Mouse (Mus musculus) heart, adult 2 months (tissue): ENCODE results near the gene Daw1. TPM values are rescaled to one million over a fixed set of nuclear protein-coding genes. Genes with fewer than 3 reads are reported as not detected.

Source experiments
- DNase-seq, 2 experiments: peaks; one replicate each; pipeline ENCODE4 v3.0.0; 2021
- H3K27ac ChIP-seq: fragments of 200-600 bp; 2 replicates; pipeline ENCODE4 v1.8.1; 2022
- H3K27me3 ChIP-seq: fragments of 200-500 bp; 2 replicates; pipeline ENCODE4 v1.6.1; 2012; ENCODE audit warnings: mild to moderate bottlenecking, low read length, inconsistent platforms, mixed read lengths; ENCODE audit not compliant: control insufficient read depth, insufficient read depth
- H3K36me3 ChIP-seq: fragments of 200-500 bp; 2 replicates; pipeline ENCODE4 v1.6.1; 2012; ENCODE audit warnings: low read length, inconsistent platforms; ENCODE audit not compliant: control insufficient read depth, insufficient read depth
- H3K4me1 ChIP-seq: fragments of 200-500 bp; 2 replicates; pipeline ENCODE4 v1.6.1; 2011; ENCODE audit warnings: low read length; ENCODE audit not compliant: control insufficient read depth, insufficient read depth
- H3K4me3 ChIP-seq: fragments of 200-600 bp; 2 replicates; pipeline ENCODE4 v1.8.1; 2022
- H3K79me2 ChIP-seq: fragments of 200-500 bp; replicated peaks from 2 replicates; pipeline ENCODE4 v1.6.1; 2012; ENCODE audit warnings: mild to moderate bottlenecking, inconsistent platforms, low read length, moderate library complexity, mixed read lengths; ENCODE audit not compliant: control insufficient read depth, insufficient read depth
- H3K9ac ChIP-seq: fragments of 200-500 bp; 2 replicates; pipeline ENCODE4 v1.6.1; 2012; ENCODE audit warnings: low read depth, mild to moderate bottlenecking, control low read depth, inconsistent platforms, low read length, mixed read lengths
- CTCF ChIP-seq: fragments of 200-600 bp; IDR thresholded peaks from 2 replicates; pipeline ENCODE4 v1.8.1; 2022; ENCODE audit warnings: antibody characterized with exemption, mild to moderate bottlenecking, moderate library complexity
- EP300 ChIP-seq: fragments of 200-500 bp; IDR thresholded peaks from 2 replicates; pipeline ENCODE4 v1.6.1; 2011; ENCODE audit warnings: low read depth, low read length, control low read depth; ENCODE audit not compliant: insufficient read depth
- POLR2A ChIP-seq: fragments of 200-500 bp; IDR thresholded peaks from 2 replicates; pipeline ENCODE4 v1.6.1; 2011; ENCODE audit warnings: mild to moderate bottlenecking, low read depth, low read length, control low read depth; ENCODE audit not compliant: insufficient read depth
- whole genome bisulfite sequencing: fragments of 180-500 bp; shearing (Covaris S2); methylation state at CpG from one replicate; pipeline ENCODE4 v1.1.7; 2018; 5-methylcytosine and 5-hydroxymethylcytosine counted together
- intact Hi-C: fragments of 180-260 bp; cut with DNase I; formaldehyde crosslinking; loops from one replicate; pipeline ENCODE4 v1.15.1; 2025
- long read RNA-seq: library from polyadenylated mRNA; stranded (forward); transcript quantifications from one replicate; pipeline ENCODE4 v2.0.0, GENCODE M21; 2021
- polyA plus RNA-seq: library from polyadenylated mRNA; depleted of rRNA; stranded (reverse); fragments of >200 nt; gene quantifications from 2 replicates; pipeline ENCODE4 v1.2.3, GENCODE M21; 2012; rRNA removed
- total RNA-seq, 2 experiments: library from RNA; stranded (reverse); gene quantifications; 2 replicates each; pipeline ENCODE4 v1.2.3; 2021

Gene Daw1
- total RNA-seq (not detected), polyA plus RNA-seq (0.08 TPM in 1 of 2 replicates, not detected in the other)
- long read RNA-seq: 0 reads

GRCm38 (mm10) chr1:83159603-83160002 is at the start of gene Daw1:
Gene Daw1, plus strand, starts transcription at chr1:83159752.
- H3K36me3 ChIP-seq: no peaks in the 10 kb centered on the region

GRCm38 (mm10) chr1:83110992-83111391 is 48.6 kb upstream of the Daw1 start:
- Histone ChIP-seq H3K36me3 (no peaks in the 10 kb centered on the region), H3K9ac (no peak overlapping the region), H3K4me3 (no peak overlapping the region), H3K4me1 (no peaks in the 10 kb centered on the region), H3K79me2 (no peaks in the 10 kb centered on the region), H3K27ac (no peak overlapping the region), H3K27me3 (no peaks in the 10 kb centered on the region)
- DNase-seq: no peak
- intact Hi-C loops: no loop called here
- TF ChIP-seq EP300: no peak
- TF ChIP-seq POLR2A: no peak
- TF ChIP-seq CTCF: no peak

More at GRCm38 (mm10) chr1:83159603-83160002, at the start of gene Daw1:
- TF ChIP-seq CTCF (no peak), EP300 (no peak), POLR2A (no peak)
- peak; percentile 29 to 51 for DNase-seq
- H3K9ac ChIP-seq: peak within 1 kb of the TSS; percentile 24
- H3K4me1 ChIP-seq: no peaks in the 10 kb centered on the region
- H3K4me3 ChIP-seq: peak within 1 kb of the TSS; percentile 45
- H3K27ac ChIP-seq: no peak within 1 kb of the TSS
- no peaks in the 10 kb centered on the region for H3K27me3 ChIP-seq
- intact Hi-C loops: no loop called here
- H3K79me2 ChIP-seq: no peaks in the 10 kb centered on the region
- 2% methylated on average over 16 of the region's 16 CpGs for WGBS

GRCm38 (mm10) chr1:83111726-83112125 is 47.8 kb upstream of the Daw1 start:
- no peak for TF ChIP-seq CTCF
- Histone ChIP-seq H3K27ac (no peak overlapping the region), H3K79me2 (no peaks in the 10 kb centered on the region), H3K27me3 (no peaks in the 10 kb centered on the region), H3K4me1 (no peaks in the 10 kb centered on the region), H3K36me3 (no peaks in the 10 kb centered on the region), H3K9ac (no peak overlapping the region), H3K4me3 (no peak overlapping the region)
- WGBS: 53% methylated on average over 5 of the region's 5 CpGs
- no peak for DNase-seq
- intact Hi-C loops: no loop called here

- Histone ChIP-seq H3K27me3 (no peaks in the 10 kb centered on the region), H3K79me2 (no peaks in the 10 kb centered on the region), H3K9ac (no peak within 1 kb of the TSS), H3K27ac (no peak within 1 kb of the TSS), H3K4me1 (peaks cover 1% of the 10 kb centered on the region; the same call in 1 of the 2 replicates), H3K4me3 (no peak within 1 kb of the TSS), H3K36me3 (no peaks in the 10 kb centered on the region)
- 36% methylated on average over 8 of the region's 8 CpGs for WGBS
- DNase-seq: no peak
- TF ChIP-seq POLR2A (no peak), CTCF (no peak), EP300 (no peak)
- intact Hi-C loops: no loop called here
Measured at GRCm38 (mm10) chr1:83116447-83117137, 43.0 kb upstream of the Daw1 start, which contains the start of gene Ccl20. Gene Ccl20, plus strand, starts transcription at chr1:83116766.

- no peak for DNase-seq
- 91% methylated on average over 3 of the region's 3 CpGs for WGBS
- Histone ChIP-seq H3K4me3 (no peak overlapping the region), H3K4me1 (peaks cover 1% of the 10 kb centered on the region; the same call in 1 of the 2 replicates), H3K27me3 (no peaks in the 10 kb centered on the region), H3K36me3 (no peaks in the 10 kb centered on the region), H3K27ac (no peak overlapping the region), H3K9ac (no peak overlapping the region), H3K79me2 (no peaks in the 10 kb centered on the region)
- no peak for TF ChIP-seq CTCF
- TF ChIP-seq EP300: no peak
- TF ChIP-seq POLR2A: no peak
- intact Hi-C loops: no loop called here
Measured at GRCm38 (mm10) chr1:83117217-83117616, 42.3 kb upstream of the Daw1 start.

- Histone ChIP-seq H3K79me2 (no peaks in the 10 kb centered on the region), H3K4me1 (peaks cover 1% of the 10 kb centered on the region; the same call in 1 of the 2 replicates), H3K27ac (no peak overlapping the region), H3K4me3 (no peak overlapping the region), H3K27me3 (no peaks in the 10 kb centered on the region), H3K9ac (no peak overlapping the region), H3K36me3 (no peaks in the 10 kb centered on the region)
- intact Hi-C loops: no loop called here
- TF ChIP-seq CTCF: no peak
- no peak for TF ChIP-seq EP300
- no peak for TF ChIP-seq POLR2A
- DNase-seq: no peak
- 89% methylated on average over 7 of the region's 7 CpGs for WGBS
Measured at GRCm38 (mm10) chr1:83117661-83118060, 41.9 kb upstream of the Daw1 start.
